Mouse (Mus musculus): Measurements from ENCODE around the gene Acy3.
"Not testable (repeated sequence)": the region's sequence is repeated elsewhere in the genome, so short reads cannot be mapped to it uniquely, and the experiment has no call there.

The Acy3 gene

GRCm38 (mm10) chr19:3974608-3975007, 11.8 kb upstream of the Acy3 start:
- not testable (repeated sequence) for DNase-seq (ENCODE audit: low read depth, low spot score)

GRCm38 (mm10) chr19:3975866-3976265, 10.5 kb upstream of the Acy3 start:
- no peak for DNase-seq (ENCODE audit: low read depth, low spot score)

- peak; percentile 60 for DNase-seq (ENCODE audit: low read depth, low spot score)
These were observed 6.1 kb upstream of the Acy3 start for GRCm38 (mm10) chr19:3980309-3980708.

GRCm38 (mm10) chr19:3980917-3981316, 5.5 kb upstream of the Acy3 start:
- DNase-seq (ENCODE audit: low read depth, low spot score), result no peak

- peak; percentile 54 for DNase-seq (ENCODE audit: low read depth, low spot score)
These were observed 2.7 kb upstream of the Acy3 start for GRCm38 (mm10) chr19:3983527-3984200.

- DNase-seq (ENCODE audit: low read depth, low spot score), result no peak
These were observed 1.1 kb upstream of the Acy3 start for GRCm38 (mm10) chr19:3985261-3985681.

- DNase-seq (ENCODE audit: low read depth, low spot score), result no peak
These were observed 1.7 kb downstream of the Acy3 start for GRCm38 (mm10) chr19:3988066-3988465.

GRCm38 (mm10) chr19:3988750-3989149, 2.4 kb downstream of the Acy3 start:
- DNase-seq (ENCODE audit: low read depth, low spot score), result no peak

GRCm38 (mm10) chr19:3990804-3991203, 4.4 kb downstream of the Acy3 start:
- no peak for DNase-seq (ENCODE audit: low read depth, low spot score)

- DNase-seq (ENCODE audit: low read depth, low spot score), result no peak
These were observed 5.2 kb downstream of the Acy3 start for GRCm38 (mm10) chr19:3991562-3991961.

- no peak for DNase-seq (ENCODE audit: low read depth, low spot score)
These were observed 5.6 kb downstream of the Acy3 start for GRCm38 (mm10) chr19:3991966-3992365.

- DNase-seq (ENCODE audit: low read depth, low spot score), result no peak
These were observed 6.0 kb downstream of the Acy3 start, which contains the start of gene Tbx10 for GRCm38 (mm10) chr19:3992416-3992815. Gene Tbx10 (plus strand): TSS chr19:3992752.

GRCm38 (mm10) chr19:3994932-3995331, 8.6 kb downstream of the Acy3 start:
- DNase-seq (ENCODE audit: low read depth, low spot score), result no peak

GRCm38 (mm10) chr19:3995505-3995904, 9.1 kb downstream of the Acy3 start:
- DNase-seq (ENCODE audit: low read depth, low spot score), result no peak

GRCm38 (mm10) chr19:3996106-3996505, 9.7 kb downstream of the Acy3 start:
- no peak for DNase-seq (ENCODE audit: low read depth, low spot score)

GRCm38 (mm10) chr19:3996747-3997146, 10.4 kb downstream of the Acy3 start:
- DNase-seq (ENCODE audit: low read depth, low spot score), result no peak

GRCm38 (mm10) chr19:3997231-3997630, 10.9 kb downstream of the Acy3 start:
- DNase-seq (ENCODE audit: low read depth, low spot score), result no peak

GRCm38 (mm10) chr19:3998335-3998734, 12.0 kb downstream of the Acy3 start:
- no peak for DNase-seq (ENCODE audit: low read depth, low spot score)

GRCm38 (mm10) chr19:3999121-3999730, 12.9 kb downstream of the Acy3 start:
- no peak for DNase-seq (ENCODE audit: low read depth, low spot score)

- peak; percentile 97 for DNase-seq (ENCODE audit: low read depth, low spot score)
These were observed 13.9 kb downstream of the Acy3 start, which contains the start of the genes Nudt8 and Gm49405 for GRCm38 (mm10) chr19:4000119-4000900. Gene Nudt8 (plus strand): TSS chr19:4000580. Gene Gm49405 (plus strand): TSS chr19:4000626.

GRCm38 (mm10) chr19:4000949-4001525, 14.7 kb downstream of the Acy3 start:
- DNase-seq (ENCODE audit: low read depth, low spot score), result no peak

- DNase-seq (ENCODE audit: low read depth, low spot score), result no peak
These were observed 15.4 kb downstream of the Acy3 start for GRCm38 (mm10) chr19:4001752-4002151.

Data from telencephalon, adult 2 months (tissue).